Mouse (Mus musculus): ENCODE data around the gene Ccdc152. TPM values are rescaled to one million over a fixed set of nuclear protein-coding genes. Genes with fewer than 3 reads are reported as not detected.
"Not testable (repeated sequence)": the region's sequence is repeated elsewhere in the genome, so short reads cannot be mapped to it uniquely, and the experiment has no call there.

The Ccdc152 gene
- polyA plus RNA-seq, 1 experiment from 2014 or later, result 0.12 TPM

DNA sequence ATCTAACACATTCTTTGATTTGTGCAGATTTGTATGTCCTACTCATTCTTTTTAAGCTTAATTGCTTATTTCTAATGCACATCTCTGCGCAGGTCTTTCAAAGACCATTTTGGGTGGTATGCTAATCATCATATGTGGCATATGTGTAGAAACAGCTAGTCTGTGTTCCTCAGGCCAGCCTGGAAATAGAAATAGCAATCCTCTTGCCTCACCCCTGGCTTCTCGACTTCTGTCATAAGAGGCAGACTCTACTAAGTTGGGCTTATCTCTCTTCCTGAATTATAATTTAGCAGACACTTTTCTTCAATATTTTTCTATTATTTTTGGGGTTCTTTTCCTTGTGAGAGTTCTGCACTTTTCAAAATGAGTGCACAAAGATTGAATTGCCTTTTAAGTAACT lies 52.7 kb downstream of the Ccdc152 start:
- no peaks in the 10 kb centered on the region for H3K27me3 ChIP-seq
- no peak for ATAC-seq
- no peaks in the 10 kb centered on the region for H3K9me3 ChIP-seq
- no peak overlapping the region for H3K9ac ChIP-seq (replicated peaks)
- no peaks in the 10 kb centered on the region for H3K4me1 ChIP-seq (replicated peaks)
- no peak overlapping the region for H3K4me3 ChIP-seq (replicated peaks)
- H3K36me3 ChIP-seq, result no peaks in the 10 kb centered on the region
- WGBS, result 89% methylated on average over 2 of the region's 2 CpGs
- no peak overlapping the region for H3K4me2 ChIP-seq (replicated peaks)
- H3K27ac ChIP-seq, result no peak overlapping the region

DNA sequence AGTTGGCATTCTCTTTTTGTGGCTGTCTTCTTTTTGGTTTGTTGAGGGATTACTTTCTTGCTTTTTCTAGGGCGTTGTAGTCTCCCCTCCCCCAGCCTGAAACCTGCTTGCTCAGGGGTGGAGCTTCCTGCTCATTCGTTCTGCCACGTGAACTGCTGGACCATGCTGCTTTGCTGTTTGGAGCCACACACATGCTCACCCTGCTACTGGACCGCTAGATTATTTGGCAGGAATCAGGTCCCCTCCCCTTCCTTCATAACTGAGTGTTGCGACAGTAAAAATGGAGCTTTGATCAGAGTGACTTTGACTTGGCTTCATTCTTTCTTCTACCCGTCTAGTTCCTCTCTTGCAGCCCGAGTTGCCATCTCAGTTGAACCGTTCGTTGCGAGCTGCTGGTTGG lies 58.3 kb downstream of the Ccdc152 start:
- not testable (repeated sequence) for H3K4me3 ChIP-seq (replicated peaks); H3K36me3 ChIP-seq; H3K27ac ChIP-seq; H3K9me3 ChIP-seq; ATAC-seq; H3K4me1 ChIP-seq (replicated peaks); H3K4me2 ChIP-seq (replicated peaks); H3K27me3 ChIP-seq; H3K9ac ChIP-seq (replicated peaks)
- WGBS, result 89% methylated on average over 10 of the region's 10 CpGs

DNA sequence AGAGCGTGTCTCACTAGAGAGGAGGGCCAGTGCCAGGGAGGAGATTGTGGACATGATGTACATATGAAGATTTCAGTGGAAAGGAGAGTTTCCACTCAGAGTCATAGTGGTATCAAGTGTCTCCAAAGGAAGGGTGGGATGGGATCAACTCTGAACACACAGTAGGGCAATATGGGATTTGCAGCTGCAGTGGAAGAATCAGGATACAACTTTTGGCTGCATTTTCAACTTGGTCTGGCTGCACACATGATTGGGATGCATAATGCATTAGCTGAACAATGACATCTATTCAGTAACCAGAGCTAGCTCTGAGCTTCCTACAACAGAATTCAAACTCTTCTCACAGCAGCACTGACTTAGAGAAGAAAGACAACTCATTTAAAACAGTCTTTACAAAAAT lies 65.4 kb downstream of the Ccdc152 start:
- no peaks in the 10 kb centered on the region for H3K9me3 ChIP-seq
- no peak overlapping the region for H3K4me3 ChIP-seq (replicated peaks)
- no peaks in the 10 kb centered on the region for H3K27me3 ChIP-seq
- H3K4me1 ChIP-seq (replicated peaks), result no peaks in the 10 kb centered on the region
- no peak overlapping the region for H3K4me2 ChIP-seq (replicated peaks)
- no peak overlapping the region for H3K9ac ChIP-seq (replicated peaks)
- WGBS, result 79% methylated on average over 1 of the region's 1 CpGs
- H3K36me3 ChIP-seq, result no peaks in the 10 kb centered on the region
- no peak overlapping the region for H3K27ac ChIP-seq
- no peak for ATAC-seq

DNA sequence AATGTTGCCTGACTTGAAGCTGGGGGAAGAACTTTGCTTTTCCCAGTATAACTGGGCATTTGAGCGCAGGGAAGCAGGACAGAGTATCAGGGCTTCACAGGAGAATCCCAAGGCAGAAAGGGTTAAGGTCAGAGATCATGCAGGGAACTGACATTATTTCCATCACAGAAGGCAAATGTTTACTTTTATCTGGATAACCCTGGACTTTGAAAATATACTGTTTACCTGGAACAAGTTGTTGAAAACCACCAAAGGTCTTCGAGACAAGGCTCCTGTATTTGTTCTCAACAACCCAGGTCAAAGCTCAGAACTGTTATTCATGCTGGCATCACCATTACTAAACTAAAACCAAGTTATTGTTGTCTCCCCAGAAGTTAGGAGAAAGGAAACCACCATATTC lies 67.0 kb downstream of the Ccdc152 start:
- Histone ChIP-seq H3K4me3 (replicated peaks) (no peak overlapping the region), H3K4me2 (replicated peaks) (no peak overlapping the region), H3K36me3 (no peaks in the 10 kb centered on the region), H3K9ac (replicated peaks) (no peak overlapping the region), H3K9me3 (no peaks in the 10 kb centered on the region), H3K4me1 (replicated peaks) (peaks cover 4% of the 10 kb centered on the region; the same call in 1 of the 2 replicates), H3K27me3 (no peaks in the 10 kb centered on the region), H3K27ac (no peak overlapping the region)
- no peak for ATAC-seq
- 84% methylated on average over 2 of the region's 2 CpGs for WGBS

DNA sequence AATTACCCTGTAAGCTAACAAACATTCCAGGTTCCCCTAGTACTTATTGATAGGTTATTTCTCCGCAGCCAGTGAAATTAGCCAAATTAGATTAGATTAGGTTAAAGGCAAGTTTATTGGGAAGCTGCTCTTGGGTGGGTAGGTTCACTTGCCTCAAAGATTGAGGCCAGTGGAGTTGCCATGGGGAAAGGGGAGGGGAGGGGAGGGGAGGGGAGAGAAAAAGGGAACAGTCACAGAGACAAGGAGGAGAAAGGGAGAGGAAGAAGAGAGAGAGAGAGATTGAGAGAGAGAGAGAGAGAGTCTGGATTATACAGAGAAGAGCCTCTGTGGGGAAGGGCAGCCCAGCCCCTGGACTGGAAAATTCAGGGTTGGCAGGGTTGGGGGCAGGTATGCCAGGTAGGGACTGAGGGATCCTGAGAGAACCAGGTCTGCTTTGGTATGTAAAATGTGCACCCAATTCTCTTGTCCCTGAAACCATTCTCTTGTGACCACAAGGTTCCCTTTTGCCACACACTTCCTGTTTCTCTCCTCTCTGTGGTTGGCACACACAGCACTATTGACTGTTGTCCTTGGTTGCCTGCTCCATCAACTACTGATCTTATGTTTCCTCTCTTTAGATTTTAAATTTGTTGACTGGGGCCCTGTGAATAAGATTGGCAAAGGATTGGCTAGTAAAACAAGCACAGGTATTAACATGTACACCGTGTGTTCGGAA lies 69.3 kb downstream of the Ccdc152 start:
- no peak for ATAC-seq
- 91% methylated on average over 3 of the region's 3 CpGs for WGBS
- H3K36me3 ChIP-seq, result no peaks in the 10 kb centered on the region
- H3K4me2 ChIP-seq (replicated peaks), result no peak overlapping the region
- H3K9ac ChIP-seq (replicated peaks), result no peak overlapping the region
- no peaks in the 10 kb centered on the region for H3K9me3 ChIP-seq
- H3K4me1 ChIP-seq (replicated peaks), result peaks cover 4% of the 10 kb centered on the region; the same call in 1 of the 2 replicates
- no peaks in the 10 kb centered on the region for H3K27me3 ChIP-seq
- H3K27ac ChIP-seq, result no peak overlapping the region
- H3K4me3 ChIP-seq (replicated peaks), result no peak overlapping the region

DNA sequence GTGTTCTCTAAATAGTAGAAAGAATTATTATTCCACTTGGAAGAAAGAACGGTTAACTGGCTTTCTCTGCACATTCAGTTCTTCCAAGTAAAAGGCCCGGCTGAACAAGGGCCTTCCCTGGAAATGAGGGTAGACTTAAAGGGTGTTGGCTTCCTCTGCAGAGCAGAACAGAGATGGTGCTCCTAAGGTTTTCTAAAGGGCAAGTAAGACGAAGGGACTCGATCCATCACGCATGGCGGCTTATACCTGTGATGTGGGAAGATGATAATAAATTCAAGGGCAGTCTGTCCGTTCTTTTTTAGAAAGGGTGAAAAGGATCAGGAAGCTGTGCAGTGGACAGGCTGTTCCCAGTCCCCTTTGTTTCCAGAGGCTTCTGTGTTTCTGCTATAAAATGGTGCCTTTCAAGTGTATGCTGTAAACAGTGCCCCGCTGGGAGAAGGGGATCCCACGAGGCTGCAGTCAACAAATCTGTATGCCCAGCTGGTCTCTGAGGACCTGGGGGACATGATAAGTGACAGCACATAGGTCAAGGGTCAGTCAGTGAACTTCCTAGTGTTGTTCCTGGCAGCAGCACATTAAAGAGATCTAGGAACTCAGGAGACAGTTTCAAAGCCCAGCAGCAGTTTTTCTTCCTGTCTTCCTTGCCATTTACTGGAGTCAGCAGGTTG lies 71.0 kb downstream of the Ccdc152 start:
- H3K4me2 ChIP-seq (replicated peaks), result no peak overlapping the region
- H3K4me3 ChIP-seq (replicated peaks), result no peak overlapping the region
- peaks cover 4% of the 10 kb centered on the region; the same call in 1 of the 2 replicates for H3K4me1 ChIP-seq (replicated peaks)
- no peaks in the 10 kb centered on the region for H3K36me3 ChIP-seq
- peak; percentile 56 for ATAC-seq
- 40% methylated on average over 9 of the region's 9 CpGs for WGBS
- H3K9me3 ChIP-seq, result no peaks in the 10 kb centered on the region
- H3K9ac ChIP-seq (replicated peaks), result no peak overlapping the region
- no peak overlapping the region for H3K27ac ChIP-seq
- H3K27me3 ChIP-seq, result no peaks in the 10 kb centered on the region

DNA sequence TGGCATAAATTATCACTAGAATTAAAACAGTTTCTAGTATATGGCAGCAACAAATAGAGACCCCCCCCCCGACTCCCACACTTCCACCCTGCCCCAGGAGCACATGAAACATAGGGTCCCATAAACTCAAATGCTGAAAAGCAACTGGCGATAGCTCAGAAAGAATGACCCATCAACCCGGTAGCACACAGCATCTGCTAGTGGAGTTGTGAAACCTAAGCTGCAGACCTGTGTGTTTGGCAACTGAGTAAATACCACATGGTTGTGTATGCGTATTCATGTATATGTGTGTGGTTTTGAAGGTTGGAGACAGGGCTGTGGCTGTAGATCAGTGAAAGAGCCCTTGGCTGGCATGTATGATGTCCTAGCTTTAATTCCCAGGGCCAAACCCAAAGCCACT lies 72.3 kb downstream of the Ccdc152 start:
- Histone ChIP-seq H3K27me3 (no peaks in the 10 kb centered on the region), H3K4me1 (replicated peaks) (peaks cover 4% of the 10 kb centered on the region; the same call in 1 of the 2 replicates), H3K9me3 (no peaks in the 10 kb centered on the region), H3K4me3 (replicated peaks) (no peak overlapping the region), H3K9ac (replicated peaks) (no peak overlapping the region), H3K36me3 (no peaks in the 10 kb centered on the region), H3K4me2 (replicated peaks) (no peak overlapping the region), H3K27ac (no peak overlapping the region)
- ATAC-seq, result no peak
- 96% methylated on average over 4 of the region's 4 CpGs for WGBS

Other genes starting within 250 kb of the Ccdc152 start
- gene Selenop, start 35.0 kb downstream of the Ccdc152 start, polyA plus RNA-seq (2015; fragmentation: Nextera tagmentation; extraction: Ambion mirVana), result 73.2 and 86.1 TPM in 2 replicates